Mouse (Mus musculus): ENCODE data around the gene Pigm. TPM values are rescaled to one million over a fixed set of nuclear protein-coding genes. Genes with fewer than 3 reads are reported as not detected.

Pigm gene
- polyA plus RNA-seq, 1 experiment from 2014 or later = 3.5 TPM

DNA sequence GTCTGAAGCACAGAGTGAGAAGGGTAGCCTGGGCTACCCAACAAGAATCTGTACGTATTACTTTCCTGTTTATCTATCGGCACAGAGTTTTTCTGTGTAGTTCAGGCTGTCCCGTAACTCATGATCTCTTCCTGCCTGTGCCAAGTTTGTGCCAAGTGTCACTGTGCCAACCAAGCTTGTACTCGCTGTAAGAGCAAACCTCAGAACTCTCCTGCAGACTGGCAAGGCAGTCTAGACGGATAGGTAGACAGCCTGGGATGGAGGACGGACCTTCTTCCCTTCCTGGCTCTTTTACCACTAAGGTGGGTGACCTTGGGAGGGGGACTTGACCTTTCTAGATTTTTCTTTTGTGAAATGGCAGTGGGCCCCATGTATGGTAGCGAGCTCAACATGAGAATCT is 38.7 kb downstream of the Pigm start:
- no peak overlapping the region for H3K4me2 ChIP-seq (ENCODE audit: low read depth, low read length)

DNA sequence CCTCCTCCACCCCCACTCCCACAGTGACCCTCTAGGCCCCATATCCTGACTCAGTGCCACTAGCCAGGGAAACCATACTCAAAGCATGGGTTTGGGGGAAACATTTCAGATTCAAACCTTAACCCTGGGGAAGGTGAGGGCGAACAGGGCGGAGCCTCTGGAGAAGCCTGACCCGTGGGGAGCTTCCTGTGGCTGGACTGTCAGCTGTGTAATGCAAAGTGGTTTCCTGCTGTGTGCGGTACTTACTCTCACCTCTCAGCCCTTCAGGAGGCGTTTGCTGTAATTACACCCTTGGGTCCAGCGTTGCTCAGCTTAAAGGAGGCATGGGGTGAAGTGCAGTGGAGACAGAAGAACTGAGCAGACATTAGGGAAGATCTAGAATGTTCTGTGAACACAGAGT is 41.8 kb downstream of the Pigm start:
- Histone ChIP-seq H3K4me2 (ENCODE audit: low read depth, low read length) (no peak overlapping the region), H3K9ac (ENCODE audit: low read length) (no peak overlapping the region), H3K27ac (ENCODE audit: low read length) (no peak overlapping the region), H3K9me3 (replicated peaks; ENCODE audit: control insufficient read depth, low read length) (no peaks in the 10 kb centered on the region), H3K4me3 (ENCODE audit: low read length) (no peak overlapping the region), H3K36me3 (ENCODE audit: control insufficient read depth, insufficient read depth) (no peaks in the 10 kb centered on the region), H3K27me3 (ENCODE audit: control insufficient read depth, insufficient read depth, low read length) (no peaks in the 10 kb centered on the region), H3K4me1 (ENCODE audit: control insufficient read depth, insufficient read depth, low read length) (no peaks in the 10 kb centered on the region)
- whole genome bisulfite sequencing = 17% methylated on average over 6 of the region's 6 CpGs
- no peak for ATAC-seq (replicated peaks; ENCODE audit: extremely low read depth, insufficient read depth, low FRiP score)

More for the DNA sequence above, 38.7 kb downstream of the Pigm start:
- Histone ChIP-seq H3K36me3 (ENCODE audit: control insufficient read depth, insufficient read depth) (no peaks in the 10 kb centered on the region), H3K4me3 (ENCODE audit: low read length) (no peak overlapping the region), H3K27me3 (ENCODE audit: control insufficient read depth, insufficient read depth, low read length) (no peaks in the 10 kb centered on the region), H3K9me3 (replicated peaks; ENCODE audit: control insufficient read depth, low read length) (no peaks in the 10 kb centered on the region), H3K27ac (ENCODE audit: low read length) (no peak overlapping the region), H3K9ac (ENCODE audit: low read length) (no peak overlapping the region), H3K4me1 (ENCODE audit: control insufficient read depth, insufficient read depth, low read length) (no peaks in the 10 kb centered on the region)
- ATAC-seq (replicated peaks; ENCODE audit: extremely low read depth, insufficient read depth, low FRiP score) = no peak
- 86% methylated on average over 7 of the region's 7 CpGs for WGBS

DNA sequence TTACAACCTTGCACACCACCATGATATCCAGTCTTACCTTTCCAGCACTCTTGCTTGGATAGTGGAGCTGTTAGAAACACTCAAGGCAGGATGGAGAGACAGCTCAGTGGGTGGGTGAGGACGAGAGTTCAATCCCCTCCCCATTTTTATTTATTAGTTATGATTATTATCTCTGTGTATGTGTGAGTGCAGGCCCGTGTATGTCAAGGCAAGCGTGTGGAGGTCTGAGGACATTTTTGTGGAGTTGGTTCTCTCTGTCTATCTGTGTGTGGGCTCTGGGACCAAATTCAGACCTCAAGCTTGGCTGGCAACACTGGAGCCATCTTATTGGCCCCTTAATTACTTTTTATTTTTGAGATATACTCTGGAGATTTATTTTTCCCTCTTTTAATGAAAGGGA is 42.3 kb downstream of the Pigm start:
- ATAC-seq (replicated peaks; ENCODE audit: extremely low read depth, insufficient read depth, low FRiP score) = no peak
- Histone ChIP-seq H3K27ac (ENCODE audit: low read length) (no peak overlapping the region), H3K4me2 (ENCODE audit: low read depth, low read length) (no peak overlapping the region), H3K4me3 (ENCODE audit: low read length) (no peak overlapping the region), H3K9ac (ENCODE audit: low read length) (no peak overlapping the region), H3K4me1 (ENCODE audit: control insufficient read depth, insufficient read depth, low read length) (no peaks in the 10 kb centered on the region), H3K27me3 (ENCODE audit: control insufficient read depth, insufficient read depth, low read length) (no peaks in the 10 kb centered on the region), H3K36me3 (ENCODE audit: control insufficient read depth, insufficient read depth) (no peaks in the 10 kb centered on the region), H3K9me3 (replicated peaks; ENCODE audit: control insufficient read depth, low read length) (no peaks in the 10 kb centered on the region)
- 71% methylated on average over 3 of the region's 3 CpGs for WGBS

DNA sequence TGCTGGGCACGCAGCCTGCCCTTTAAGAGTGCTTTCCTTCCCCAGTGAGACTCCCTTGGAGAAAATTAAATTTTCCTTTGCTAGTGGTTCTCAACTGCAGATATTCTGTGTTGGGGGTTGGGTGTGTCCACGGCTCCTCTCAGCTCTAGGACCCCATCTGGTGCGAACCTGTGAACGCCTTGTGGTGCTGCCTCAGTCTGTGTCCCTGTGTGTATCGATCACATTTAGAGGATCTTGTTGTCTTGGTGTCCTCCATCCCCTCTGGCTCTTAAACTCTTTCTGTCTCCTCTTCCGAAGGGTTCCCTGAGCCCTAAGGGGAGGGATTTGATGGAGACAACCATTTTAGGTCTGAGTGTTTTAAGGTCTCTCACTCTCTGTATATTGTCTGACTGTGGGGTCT is 43.8 kb downstream of the Pigm start:
- H3K9ac ChIP-seq (ENCODE audit: low read length) = no peak overlapping the region
- H3K4me3 ChIP-seq (ENCODE audit: low read length) = no peak overlapping the region
- H3K27ac ChIP-seq (ENCODE audit: low read length) = no peak overlapping the region
- no peaks in the 10 kb centered on the region for H3K36me3 ChIP-seq (ENCODE audit: control insufficient read depth, insufficient read depth)
- no peaks in the 10 kb centered on the region for H3K9me3 ChIP-seq (replicated peaks; ENCODE audit: control insufficient read depth, low read length)
- no peaks in the 10 kb centered on the region for H3K4me1 ChIP-seq (ENCODE audit: control insufficient read depth, insufficient read depth, low read length)
- 87% methylated on average over 6 of the region's 6 CpGs for WGBS
- no peak overlapping the region for H3K4me2 ChIP-seq (ENCODE audit: low read depth, low read length)
- no peaks in the 10 kb centered on the region for H3K27me3 ChIP-seq (ENCODE audit: control insufficient read depth, insufficient read depth, low read length)
- no peak for ATAC-seq (replicated peaks; ENCODE audit: extremely low read depth, insufficient read depth, low FRiP score)

DNA sequence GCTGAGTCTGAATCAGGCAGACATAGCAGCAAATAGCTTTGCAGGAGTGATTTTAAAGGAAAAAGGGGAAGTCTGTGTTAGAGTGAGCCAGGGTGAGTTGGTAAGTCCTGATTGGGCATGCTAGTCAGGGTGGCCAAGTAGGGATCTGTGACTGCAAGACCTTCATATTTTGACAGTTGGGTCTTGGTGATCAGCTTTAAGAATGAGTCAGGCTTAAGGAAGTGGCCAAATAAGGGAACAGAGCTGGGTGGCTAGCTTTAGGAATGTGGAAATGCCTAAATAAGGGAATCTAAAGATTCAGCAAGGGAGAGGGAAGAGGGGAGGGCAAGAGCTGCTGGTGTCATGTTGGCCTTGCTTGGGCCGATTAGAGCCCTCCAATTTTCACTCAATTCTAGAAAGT is 47.0 kb downstream of the Pigm start:
- Histone ChIP-seq H3K4me3 (ENCODE audit: low read length) (no peak overlapping the region), H3K27ac (ENCODE audit: low read length) (no peak overlapping the region), H3K27me3 (ENCODE audit: control insufficient read depth, insufficient read depth, low read length) (no peaks in the 10 kb centered on the region), H3K9ac (ENCODE audit: low read length) (no peak overlapping the region), H3K36me3 (ENCODE audit: control insufficient read depth, insufficient read depth) (no peaks in the 10 kb centered on the region), H3K4me2 (ENCODE audit: low read depth, low read length) (no peak overlapping the region), H3K4me1 (ENCODE audit: control insufficient read depth, insufficient read depth, low read length) (no peaks in the 10 kb centered on the region), H3K9me3 (replicated peaks; ENCODE audit: control insufficient read depth, low read length) (no peaks in the 10 kb centered on the region)
- ATAC-seq (replicated peaks; ENCODE audit: extremely low read depth, insufficient read depth, low FRiP score) = no peak
- WGBS = 28% methylated on average over 1 of the region's 1 CpGs

DNA sequence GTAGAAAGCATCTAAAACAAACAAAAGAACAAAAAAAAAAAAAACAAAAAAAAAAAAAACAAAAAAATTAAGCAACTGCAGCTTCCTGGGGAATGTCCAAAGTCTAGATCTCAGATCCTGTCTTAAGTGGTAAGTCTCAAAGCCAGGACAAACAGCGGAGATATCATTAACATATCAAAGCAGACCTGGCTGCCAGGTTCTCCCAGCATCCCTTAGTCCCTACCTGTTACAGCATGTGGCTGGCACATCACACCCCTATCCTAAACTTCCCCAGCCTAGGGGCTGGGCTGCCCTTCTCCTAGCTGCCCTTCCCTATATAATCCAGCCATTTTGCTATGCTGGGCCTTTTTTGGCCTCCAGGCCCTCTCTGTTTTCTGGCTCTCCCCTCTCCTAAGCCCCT is 50.1 kb downstream of the Pigm start:
- no peak overlapping the region for H3K4me3 ChIP-seq (ENCODE audit: low read length)
- no peaks in the 10 kb centered on the region for H3K9me3 ChIP-seq (replicated peaks; ENCODE audit: control insufficient read depth, low read length)
- no peak overlapping the region for H3K4me2 ChIP-seq (ENCODE audit: low read depth, low read length)
- peaks cover under 1% of the 10 kb centered on the region for H3K4me1 ChIP-seq (ENCODE audit: control insufficient read depth, insufficient read depth, low read length)
- no peak overlapping the region for H3K9ac ChIP-seq (ENCODE audit: low read length)
- no peak overlapping the region for H3K27ac ChIP-seq (ENCODE audit: low read length)
- 81% methylated on average over 1 of the region's 1 CpGs for whole genome bisulfite sequencing
- no peaks in the 10 kb centered on the region for H3K27me3 ChIP-seq (ENCODE audit: control insufficient read depth, insufficient read depth, low read length)
- no peak for ATAC-seq (replicated peaks; ENCODE audit: extremely low read depth, insufficient read depth, low FRiP score)
- no peaks in the 10 kb centered on the region for H3K36me3 ChIP-seq (ENCODE audit: control insufficient read depth, insufficient read depth)

DNA sequence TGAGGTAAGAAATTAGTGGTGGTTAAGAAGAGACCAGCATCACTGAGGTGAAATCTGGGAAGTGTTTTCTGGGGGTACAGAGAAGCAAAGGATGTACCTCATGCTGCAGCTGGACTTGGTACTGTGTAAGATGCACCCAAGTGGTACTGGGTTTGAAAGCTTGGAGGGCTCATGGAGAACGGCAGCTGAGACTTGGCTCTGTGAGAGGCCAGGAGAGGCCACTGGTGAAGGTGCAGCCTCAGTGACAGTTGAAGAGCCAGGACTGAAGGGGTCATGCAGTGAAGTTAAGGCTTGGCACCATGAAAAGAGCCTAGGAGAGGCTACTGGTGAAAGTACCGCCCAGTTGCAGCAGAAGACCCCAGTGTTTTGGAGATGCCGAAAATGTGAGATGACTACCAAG is 51.5 kb downstream of the Pigm start:
- no peak for ATAC-seq (replicated peaks; ENCODE audit: extremely low read depth, insufficient read depth, low FRiP score)

DNA sequence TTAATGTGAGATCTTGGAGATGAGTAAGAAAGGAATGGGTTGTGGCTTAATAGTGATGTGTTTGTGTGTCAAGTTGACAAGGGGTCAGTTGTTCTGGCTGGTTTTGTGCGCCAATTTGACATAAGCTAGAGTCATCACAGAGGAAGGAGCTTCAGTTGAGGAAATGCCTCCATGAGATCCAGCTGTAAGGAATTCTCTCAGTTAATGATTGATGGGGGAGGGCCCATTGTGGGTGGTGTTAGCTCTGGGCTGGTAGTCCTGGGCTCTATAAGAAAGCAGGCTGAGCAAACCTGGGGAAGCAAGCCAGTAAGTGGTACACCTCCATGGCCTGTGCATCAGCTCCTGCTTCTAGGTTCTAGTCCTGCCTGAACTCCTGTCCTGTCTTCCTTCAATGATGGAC is 52.3 kb downstream of the Pigm start:
- peaks cover 21% of the 10 kb centered on the region for H3K4me1 ChIP-seq (ENCODE audit: control insufficient read depth, insufficient read depth, low read length)
- H3K27me3 ChIP-seq (ENCODE audit: control insufficient read depth, insufficient read depth, low read length) = no peaks in the 10 kb centered on the region
- WGBS = 71% methylated on average over 1 of the region's 1 CpGs
- H3K9ac ChIP-seq (ENCODE audit: low read length) = no peak overlapping the region
- no peak overlapping the region for H3K27ac ChIP-seq (ENCODE audit: low read length)
- no peak overlapping the region for H3K4me3 ChIP-seq (ENCODE audit: low read length)
- no peak for ATAC-seq (replicated peaks; ENCODE audit: extremely low read depth, insufficient read depth, low FRiP score)
- H3K4me2 ChIP-seq (ENCODE audit: low read depth, low read length) = no peak overlapping the region
- H3K36me3 ChIP-seq (ENCODE audit: control insufficient read depth, insufficient read depth) = no peaks in the 10 kb centered on the region
- no peaks in the 10 kb centered on the region for H3K9me3 ChIP-seq (replicated peaks; ENCODE audit: control insufficient read depth, low read length)

More for the DNA sequence above, 51.5 kb downstream of the Pigm start:
- H3K9me3 ChIP-seq (replicated peaks; ENCODE audit: control insufficient read depth, low read length) = no peaks in the 10 kb centered on the region
- no peak overlapping the region for H3K9ac ChIP-seq (ENCODE audit: low read length)
- H3K4me1 ChIP-seq (ENCODE audit: control insufficient read depth, insufficient read depth, low read length) = peaks cover 15% of the 10 kb centered on the region
- no peak overlapping the region for H3K4me3 ChIP-seq (ENCODE audit: low read length)
- H3K27ac ChIP-seq (ENCODE audit: low read length) = no peak overlapping the region
- H3K4me2 ChIP-seq (ENCODE audit: low read depth, low read length) = no peak overlapping the region
- no peaks in the 10 kb centered on the region for H3K36me3 ChIP-seq (ENCODE audit: control insufficient read depth, insufficient read depth)
- WGBS = 85% methylated on average over 3 of the region's 3 CpGs
- H3K27me3 ChIP-seq (ENCODE audit: control insufficient read depth, insufficient read depth, low read length) = no peaks in the 10 kb centered on the region

DNA sequence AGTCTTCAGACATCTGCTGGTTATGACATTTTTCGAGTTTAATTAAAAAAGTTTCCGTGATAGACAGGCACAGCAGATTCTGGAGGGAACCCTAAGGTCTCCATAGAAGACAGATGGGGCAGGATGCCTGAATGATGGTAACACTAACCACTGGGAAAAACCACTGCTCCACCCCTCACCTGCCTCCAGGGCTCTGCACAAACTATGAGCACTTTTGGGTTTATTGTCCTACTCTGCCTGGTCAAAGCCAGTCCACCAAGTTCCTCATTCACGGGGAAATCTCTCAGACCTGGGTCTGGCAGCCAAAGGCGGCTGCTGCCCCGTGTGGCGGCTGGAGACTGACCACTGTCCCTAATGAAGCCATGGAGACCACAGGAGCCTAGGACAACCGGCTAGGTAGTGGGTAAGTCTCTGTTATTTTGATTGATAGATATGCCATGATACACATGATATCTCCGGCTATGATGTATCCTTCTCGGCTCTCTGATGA is 54.4 kb downstream of the Pigm start:
- peaks cover 21% of the 10 kb centered on the region for H3K4me1 ChIP-seq (ENCODE audit: control insufficient read depth, insufficient read depth, low read length)
- H3K27ac ChIP-seq (ENCODE audit: low read length) = no peak overlapping the region
- H3K36me3 ChIP-seq (ENCODE audit: control insufficient read depth, insufficient read depth) = no peaks in the 10 kb centered on the region
- no peaks in the 10 kb centered on the region for H3K27me3 ChIP-seq (ENCODE audit: control insufficient read depth, insufficient read depth, low read length)
- no peak overlapping the region for H3K9ac ChIP-seq (ENCODE audit: low read length)
- no peak overlapping the region for H3K4me2 ChIP-seq (ENCODE audit: low read depth, low read length)
- H3K4me3 ChIP-seq (ENCODE audit: low read length) = no peak overlapping the region
- ATAC-seq (replicated peaks; ENCODE audit: extremely low read depth, insufficient read depth, low FRiP score) = no peak
- WGBS = 47% methylated on average over 9 of the region's 9 CpGs
- H3K9me3 ChIP-seq (replicated peaks; ENCODE audit: control insufficient read depth, low read length) = no peaks in the 10 kb centered on the region

All from heart, embryonic 16.5 days (tissue).